Mouse (Mus musculus) spleen, adult 18-20 months (tissue): Measurements from ENCODE around the gene Abcf1.

Experiments used
- DNase-seq, 2 experiments: peaks; one replicate each; pipeline ENCODE4 v3.0.0; 2022; ENCODE audit warnings: mixed read lengths in 2 of 2

The Abcf1 gene

GRCm38 (mm10) chr17:35918276-35919059, 51.1 kb downstream of the Abcf1 start:
- DNase-seq, result peak in 1 of 2 experiments; percentile 41

GRCm38 (mm10) chr17:35917463-35918251, 51.9 kb downstream of the Abcf1 start:
- DNase-seq, result peak in 1 of 2 experiments; percentile 43

GRCm38 (mm10) chr17:35917143-35917462, 52.5 kb downstream of the Abcf1 start:
- DNase-seq, result peak in 1 of 2 experiments; percentile 33

GRCm38 (mm10) chr17:35916297-35917142, 53.0 kb downstream of the Abcf1 start, which contains the start of the genes Mrps18b and Ppp1r10:
TSS of gene Mrps18b (minus strand) at chr17:35916389.
TSS of gene Ppp1r10 (plus strand) at chr17:35916434.
- DNase-seq, result peak; percentile 95 to 99

- no peak for DNase-seq
Observed at GRCm38 (mm10) chr17:35915538-35916296, 53.8 kb downstream of the Abcf1 start.

- no peak for DNase-seq
Observed at GRCm38 (mm10) chr17:35914975-35915374, 54.6 kb downstream of the Abcf1 start.

GRCm38 (mm10) chr17:35909919-35910369, 59.6 kb downstream of the Abcf1 start, which contains the start of gene Atat1:
TSS of gene Atat1 (minus strand) at chr17:35910075.
- DNase-seq, result peak; percentile 95 to 99

GRCm38 (mm10) chr17:35909186-35909918, 60.2 kb downstream of the Abcf1 start:
- DNase-seq, result no peak

- DNase-seq, result no peak
Observed at GRCm38 (mm10) chr17:35907609-35908008, 62.0 kb downstream of the Abcf1 start.
